Mouse (Mus musculus) brain, embryonic 14.5 days (tissue): Measurements from ENCODE around the gene Ankrd44. TPM values are rescaled to one million over a fixed set of nuclear protein-coding genes. Genes with fewer than 3 reads are reported as not detected.

Source experiments
- DNase-seq: peaks from one replicate; pipeline ENCODE4 v3.0.0-alpha.2; 2011; ENCODE audit warnings: low read depth
- CTCF ChIP-seq: fragments of 200-500 bp; IDR thresholded peaks from 2 replicates; pipeline ENCODE4 v1.5.1; 2012; ENCODE audit warnings: inconsistent platforms, mild to moderate bottlenecking, moderate library complexity, borderline replicate concordance; ENCODE audit not compliant: insufficient read depth, insufficient read length; ENCODE audit errors: extremely low read depth
- POLR2A ChIP-seq: fragments of 200-500 bp; IDR thresholded peaks from 2 replicates; pipeline ENCODE4 v1.6.1; 2012; ENCODE audit warnings: mild to moderate bottlenecking, inconsistent platforms, borderline replicate concordance; ENCODE audit not compliant: poor library complexity, insufficient read depth, insufficient read length, severe bottlenecking; ENCODE audit errors: extremely low read depth
- polyA plus RNA-seq: library from polyadenylated mRNA; depleted of rRNA; stranded (reverse); fragments of >200 nt; gene quantifications from 2 replicates; pipeline ENCODE4 v1.2.3, GENCODE M21; 2012

Gene Ankrd44
- polyA plus RNA-seq, 1 experiment, result 55.5 TPM

DNA sequence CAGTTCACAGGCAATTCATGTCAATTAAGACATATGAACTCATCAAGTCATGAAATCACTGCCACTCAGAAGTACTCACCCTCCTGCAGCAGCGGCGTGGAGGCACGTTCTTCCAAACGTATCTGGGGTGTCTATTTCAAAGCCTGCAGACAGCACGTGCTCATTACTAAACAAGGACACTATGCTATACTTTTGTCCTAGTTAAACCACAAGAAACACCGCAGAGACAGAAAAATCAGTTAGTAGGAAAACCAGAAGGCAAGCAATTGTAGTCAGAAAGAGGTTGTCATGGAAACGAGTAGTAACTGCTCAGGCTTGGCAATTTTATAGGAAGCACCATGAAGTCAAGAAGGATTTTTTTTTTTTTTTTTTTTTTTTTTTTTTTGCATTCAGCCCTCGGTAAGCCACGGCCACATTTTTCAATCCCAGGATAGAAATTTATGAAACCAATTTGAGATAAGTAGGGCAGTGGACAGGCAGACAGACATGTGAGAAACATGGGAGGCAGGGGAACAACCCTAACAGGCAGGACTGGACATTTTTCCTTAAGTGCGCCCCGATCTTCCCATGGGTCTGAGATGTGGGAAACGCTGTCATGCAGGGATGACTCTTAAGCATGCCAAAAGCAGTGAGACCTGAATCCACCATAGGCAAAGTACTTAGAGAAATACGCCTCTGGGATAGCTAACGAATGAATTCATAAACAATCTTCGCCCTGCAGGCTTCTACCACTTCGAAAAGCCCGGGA is 191.1 kb downstream of the Ankrd44 start:
- peak; percentile 76 for DNase-seq
- no peak for TF ChIP-seq CTCF
- TF ChIP-seq POLR2A, result no peak

DNA sequence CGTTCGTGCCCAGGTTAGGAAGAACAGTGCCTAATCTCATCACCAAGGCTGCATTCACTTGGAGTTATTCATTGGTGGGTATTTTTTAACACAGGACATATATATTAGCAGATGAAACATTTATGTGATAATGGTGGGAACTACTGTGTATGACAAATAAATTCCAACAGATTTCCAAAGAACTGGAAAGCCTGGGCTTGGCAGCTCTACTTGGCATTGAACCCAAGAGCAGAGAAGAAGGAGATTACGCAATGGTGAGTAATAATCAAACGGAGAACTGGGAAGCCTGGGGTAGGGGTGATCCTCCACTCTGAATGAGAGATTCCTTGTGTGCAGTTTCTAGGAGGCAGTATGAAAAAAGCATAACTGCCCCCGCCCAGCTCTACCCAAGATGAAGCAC is 196.9 kb downstream of the Ankrd44 start:
- TF ChIP-seq POLR2A (no peak), CTCF (no peak)
- no peak for DNase-seq

GRCm38 (mm10) chr1:54726555-54726954 is 199.6 kb downstream of the Ankrd44 start:
- TF ChIP-seq CTCF, result no peak
- no peak for DNase-seq

DNA sequence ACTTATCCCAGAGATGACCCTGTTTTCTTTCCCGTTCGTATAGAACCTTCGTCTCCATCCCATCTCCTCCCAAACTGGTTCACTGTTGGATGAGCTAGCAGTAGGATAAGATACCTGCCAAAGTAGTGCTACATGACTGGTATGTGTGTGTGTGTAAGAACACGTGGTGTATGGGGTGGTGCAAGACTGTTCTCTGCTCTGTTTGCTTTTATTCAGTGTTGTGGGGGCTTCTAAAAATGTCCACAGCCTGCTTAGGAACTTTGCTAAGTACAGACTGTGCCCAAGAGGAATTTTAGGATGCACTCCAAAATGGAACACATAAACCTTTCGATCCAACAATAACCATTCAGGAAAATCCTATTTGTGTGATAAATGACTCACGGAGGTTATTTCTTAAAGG is 209.3 kb downstream of the Ankrd44 start:
- DNase-seq, result no peak
- TF ChIP-seq POLR2A (no peak), CTCF (no peak)

DNA sequence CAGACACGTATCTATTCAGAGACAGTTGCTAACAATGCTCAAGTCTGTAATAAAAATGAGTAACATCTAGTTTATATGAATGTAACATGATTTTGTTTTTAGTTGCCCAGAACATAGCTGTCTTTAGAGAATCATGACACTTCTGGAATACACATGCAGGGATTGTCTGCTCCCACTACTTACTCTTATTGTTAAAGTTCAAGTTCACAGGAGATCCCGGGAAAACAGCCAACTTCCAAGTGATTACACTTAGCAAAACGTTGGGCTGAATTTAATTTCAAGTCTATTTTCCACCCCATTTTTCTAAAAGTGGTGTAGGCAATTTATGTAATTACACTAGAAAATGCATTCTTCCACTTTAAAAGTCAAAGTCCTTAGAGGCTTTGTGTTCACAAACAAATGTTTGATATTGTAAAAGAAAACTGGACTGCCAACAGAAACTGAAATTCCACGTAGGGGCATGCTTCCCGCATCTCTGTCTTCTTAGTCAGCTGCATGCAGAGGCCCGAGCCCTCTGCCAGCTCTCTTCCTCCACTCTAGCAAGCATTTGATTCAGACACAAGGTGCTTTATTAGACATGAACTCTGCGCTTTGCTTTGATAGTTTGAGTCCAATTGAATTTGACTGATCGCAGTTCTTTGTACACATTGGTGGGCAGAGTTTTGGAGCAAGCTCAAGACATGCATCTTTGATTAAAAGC is 211.0 kb downstream of the Ankrd44 start:
- no peak for TF ChIP-seq POLR2A
- TF ChIP-seq CTCF, result no peak
- DNase-seq, result peak; percentile 83

GRCm38 (mm10) chr1:54713231-54714173 is 212.7 kb downstream of the Ankrd44 start:
- no peak for DNase-seq
- TF ChIP-seq CTCF (no peak), POLR2A (no peak)

DNA sequence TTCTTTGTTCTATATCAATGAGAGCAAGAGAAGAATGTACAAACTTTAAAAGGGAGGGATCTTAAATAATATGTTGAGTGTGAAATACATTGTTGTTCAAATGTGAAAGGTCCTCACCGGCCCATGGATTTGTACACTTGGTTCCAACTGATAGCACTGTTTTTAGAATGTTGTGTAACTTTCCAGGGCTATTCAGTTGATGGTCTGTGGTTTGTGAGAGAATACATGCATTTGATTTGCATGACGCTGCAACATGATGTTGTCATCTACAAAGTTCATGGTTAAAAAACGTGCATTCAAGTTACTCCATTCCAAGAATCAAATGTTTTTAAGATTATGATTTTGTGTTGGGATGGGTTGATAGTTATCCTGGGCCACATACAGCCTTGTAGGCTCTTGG is 214.6 kb downstream of the Ankrd44 start:
- TF ChIP-seq CTCF (no peak), POLR2A (no peak)
- DNase-seq, result no peak

- peak; percentile 81 for DNase-seq
- TF ChIP-seq POLR2A (no peak), CTCF (no peak)
Measured at GRCm38 (mm10) chr1:54710550-54710949, 215.6 kb downstream of the Ankrd44 start.

DNA sequence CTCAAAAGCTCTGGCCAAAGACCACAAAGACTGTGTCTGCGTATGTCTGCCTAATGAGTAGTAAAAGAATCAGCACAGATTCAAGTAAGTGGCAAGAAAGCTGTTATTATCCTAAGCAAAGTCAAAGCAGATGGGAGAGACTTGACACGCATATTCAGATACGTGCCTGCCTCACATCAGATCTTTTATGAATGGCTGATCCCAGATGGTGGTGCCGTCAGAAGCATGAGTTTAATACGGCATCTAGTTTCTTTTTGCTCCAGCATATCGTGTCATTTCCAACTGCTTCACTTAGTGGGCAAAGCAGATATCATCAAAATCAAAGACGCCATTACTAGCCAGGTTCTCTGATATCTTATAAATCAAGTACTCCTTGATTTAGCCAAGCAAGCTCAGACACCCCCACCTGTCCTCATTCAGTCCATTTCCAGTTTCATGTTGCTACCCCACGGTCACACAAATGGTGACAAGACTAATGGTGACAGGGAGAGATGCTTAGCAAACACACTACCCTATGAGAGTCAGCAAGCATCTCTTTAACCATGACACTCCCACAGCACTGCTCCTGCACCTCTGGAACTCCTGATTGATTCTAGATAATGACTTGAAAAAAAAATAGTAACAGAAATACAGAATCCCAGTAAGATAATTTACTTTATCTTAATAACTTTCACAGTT is 218.2 kb downstream of the Ankrd44 start:
- TF ChIP-seq POLR2A (no peak), CTCF (no peak)
- peak; percentile 93 for DNase-seq

DNA sequence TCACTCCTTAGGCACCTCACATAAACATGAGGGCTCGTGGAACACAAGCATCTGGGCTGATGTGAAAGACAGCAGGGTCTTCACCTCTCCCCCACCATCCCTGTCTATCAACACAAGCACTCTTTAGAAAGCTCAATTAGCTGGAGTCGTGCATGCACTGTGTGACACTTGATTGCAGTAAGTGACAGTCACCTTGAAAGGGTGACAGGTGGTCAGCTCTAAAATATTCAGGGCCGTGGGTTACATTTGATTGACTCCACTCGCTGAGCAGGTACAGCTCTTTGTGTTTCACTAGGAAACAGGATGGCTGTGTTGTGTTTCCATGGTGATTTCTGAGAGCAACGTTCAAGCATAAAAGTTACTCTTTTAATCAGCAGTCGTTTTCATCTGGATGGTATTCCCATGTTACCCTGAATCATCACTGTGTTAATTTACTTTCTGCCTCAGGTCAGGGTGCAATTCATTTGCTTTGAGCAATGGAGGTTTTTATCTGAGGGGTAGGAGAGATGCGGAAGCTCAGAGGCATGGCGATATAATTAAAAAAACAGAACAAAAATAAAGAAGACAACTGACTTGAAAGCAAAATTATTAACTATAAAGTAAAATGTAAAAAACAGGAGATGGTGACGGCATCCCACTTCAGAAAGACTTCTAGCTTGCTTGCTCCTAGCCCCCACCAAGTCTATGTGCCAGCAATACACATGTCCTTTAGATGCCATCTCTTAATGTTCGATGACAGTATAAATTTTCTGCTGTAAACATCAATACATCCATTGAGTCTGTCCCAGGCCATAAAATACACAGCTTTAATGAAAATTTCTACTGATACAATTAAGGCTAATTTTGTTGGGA is 218.9 kb downstream of the Ankrd44 start:
- peak; percentile 83 for DNase-seq
- TF ChIP-seq CTCF (no peak), POLR2A (no peak)

DNA sequence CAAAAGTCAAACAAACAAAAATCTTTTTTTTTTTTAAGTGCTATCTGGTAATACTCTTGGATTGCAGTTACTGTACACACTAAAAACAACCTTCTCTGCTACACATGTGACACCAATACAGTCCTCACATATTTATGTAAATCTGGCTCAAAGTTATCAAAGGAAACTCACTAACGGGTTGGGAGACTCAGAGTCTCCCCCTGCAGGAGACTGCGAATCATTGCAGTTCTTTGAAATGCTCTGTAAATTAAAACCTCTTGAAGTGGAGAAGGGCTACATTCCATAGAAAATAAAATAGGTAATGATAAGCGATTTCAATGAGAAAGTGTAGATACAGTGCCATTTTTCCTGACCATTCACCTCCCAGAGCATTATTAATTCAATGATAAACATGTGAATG is 219.6 kb downstream of the Ankrd44 start:
- DNase-seq, result peak; percentile 48
- TF ChIP-seq CTCF (peak; percentile 55; the same call in 1 of the 2 replicates), POLR2A (no peak)
